In the genomic region with DNA sequence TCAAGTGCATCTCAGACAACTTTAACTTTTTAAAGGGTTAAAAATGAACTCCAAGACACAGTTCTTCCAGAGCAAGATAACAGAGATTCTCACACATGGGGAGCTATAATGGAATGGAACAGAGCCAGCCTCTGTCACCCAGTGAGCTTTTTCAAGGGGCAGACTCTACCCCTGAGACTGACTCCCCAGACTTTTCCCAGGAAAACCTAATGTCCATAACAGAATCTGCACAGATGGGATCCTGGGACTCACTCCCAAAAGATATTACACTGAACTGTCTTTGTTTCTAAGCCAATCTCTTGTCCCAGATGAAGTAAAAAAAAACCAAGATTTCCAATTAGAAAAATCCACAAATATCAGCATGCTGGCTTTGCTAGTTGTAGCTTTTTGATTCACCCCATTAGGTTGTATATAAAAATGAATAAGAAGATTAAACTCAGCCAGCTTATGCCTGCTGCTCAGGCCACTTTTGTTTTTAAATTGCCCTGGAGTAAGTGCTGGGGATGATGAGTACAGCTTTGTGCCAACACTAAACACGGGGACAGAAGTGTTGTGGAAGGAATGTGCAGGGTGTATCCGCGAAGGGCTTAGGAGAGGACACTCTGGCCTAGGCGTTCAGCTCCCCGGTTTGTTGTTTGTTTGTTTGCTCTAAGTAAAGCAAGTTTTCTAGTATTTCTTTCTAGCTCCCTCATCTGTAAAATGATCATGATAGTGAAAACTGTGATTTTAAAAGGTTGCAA, we compare ENCODE assay signal across 17 mouse cellular contexts. TPM values are rescaled to one million over a fixed set of nuclear protein-coding genes. Genes with fewer than 3 reads are reported as not detected.
DNase-seq lines count a peak whose midpoint lies in the region; ATAC-seq and TF ChIP-seq lines count a peak whose summit lies in the region.
"Had no signal": no experiment of that assay in that cellular context is flagged by ENCODE, and none has a peak within 500 bp of the region (broad histone marks: within the 10 kb centered on the region; RNA-seq: fewer than 3 reads in every experiment).

No protein-coding gene starts in this region.

- H3K9me3 ChIP-seq in heart, embryonic 16.5 days (replicated peaks; ENCODE audit: control insufficient read depth, low read length): no peaks in the 10 kb centered on the region
- H3K9me3 ChIP-seq: limb, embryonic 13.5 days; liver, embryonic 13.5 days; midbrain, embryonic 10.5 days had no signal

- no peak overlapping the region for H3K4me3 ChIP-seq in gastrocnemius, adult 2 months
- no peak overlapping the region for H3K4me3 ChIP-seq in heart, embryonic 16.5 days (ENCODE audit: low read length)
- H3K4me3 ChIP-seq: limb, embryonic 13.5 days; liver, embryonic 13.5 days; midbrain, embryonic 10.5 days had no signal

- 34% methylated on average over 5 of the region's 5 CpGs for WGBS in heart, embryonic 16.5 days

- intact Hi-C loops in gastrocnemius, adult 2 months (cut with DNase I): no loop called here
- intact Hi-C loops in heart, postnatal 36 days (cut with DNase I): no loop called here

- H3K27ac ChIP-seq in gastrocnemius, adult 2 months: peak overlapping the region; percentile 44; the same call in 1 of the 2 replicates
- peak overlapping the region; percentile 71 for H3K27ac ChIP-seq in heart, embryonic 16.5 days (ENCODE audit: low read length)
- H3K27ac ChIP-seq: limb, embryonic 13.5 days; liver, embryonic 13.5 days; midbrain, embryonic 10.5 days had no signal

- no peak for ATAC-seq in heart, embryonic 16.5 days (replicated peaks; ENCODE audit: extremely low read depth, insufficient read depth, low FRiP score)
- no peak for ATAC-seq in megakaryocyte progenitor cell, adult 5-6 weeks (replicated peaks; ENCODE audit: poor library complexity)
- ATAC-seq: forebrain, postnatal 0 days had no signal

- H3K9ac ChIP-seq in heart, embryonic 16.5 days (ENCODE audit: low read length): peak overlapping the region; percentile 30; the same call in 1 of the 2 replicates
- H3K9ac ChIP-seq: forebrain, postnatal 0 days; limb, embryonic 13.5 days; liver, embryonic 13.5 days had no signal

- no peak for DNase-seq in gastrocnemius, adult 2 months
- no peak for DNase-seq in gastrocnemius, postnatal 10 days
- DNase-seq in heart, postnatal 36 days: no peak
- DNase-seq in Muller cell, postnatal 12 days (ENCODE audit: inconsistent ontology term): peak; percentile 8
- DNase-seq in brain, adult 2 months (ENCODE audit: low read depth, low spot score): peak; percentile 51
- DNase-seq: adrenal gland, adult 8-10 months; embryo, embryonic 11 days; forebrain, postnatal 0 days; kidney, adult 11 months; liver, embryonic 13.5 days; lung, postnatal 14 days; retina, postnatal 1 day; thymus, adult 2 months had no signal

- no peaks in the 10 kb centered on the region for H3K27me3 ChIP-seq in heart, embryonic 16.5 days (ENCODE audit: control insufficient read depth, insufficient read depth, low read length)
- H3K27me3 ChIP-seq: limb, embryonic 13.5 days; liver, embryonic 13.5 days had no signal

- TF ChIP-seq CTCF in gastrocnemius, adult 2 months (IDR thresholded peaks at IDR 0.05): no peak

- peaks cover 58% of the 10 kb centered on the region for H3K4me1 ChIP-seq in heart, embryonic 16.5 days (ENCODE audit: control insufficient read depth, insufficient read depth, low read length)
- H3K4me1 ChIP-seq: liver, embryonic 13.5 days had no signal

- no peaks in the 10 kb centered on the region for H3K36me3 ChIP-seq in heart, embryonic 16.5 days (ENCODE audit: control insufficient read depth, insufficient read depth)
- H3K36me3 ChIP-seq: limb, embryonic 13.5 days; liver, embryonic 13.5 days; midbrain, embryonic 10.5 days had no signal

- H3K4me2 ChIP-seq in heart, embryonic 16.5 days (ENCODE audit: low read depth, low read length): no peak overlapping the region
- H3K4me2 ChIP-seq: limb, embryonic 13.5 days; liver, embryonic 13.5 days had no signal

RNA-seq across cellular contexts. Expression of gene Cavin2, which starts 18.6 kb away (rescaled TPM):
- total RNA-seq in gastrocnemius, adult 2 months (2021): 10 to 100 TPM; 24.9 to 34.6 TPM
- 10 to 100 TPM; 81.7 to 88.6 TPM for total RNA-seq in gastrocnemius, postnatal 10 days (2021)
- 205 and 229 TPM in 2 replicates for polyA plus RNA-seq in heart, embryonic 16.5 days (2015; fragmentation: Nextera tagmentation; extraction: Ambion mirVana)
- total RNA-seq in heart, postnatal 36 days (2021): 100 to 1,000 TPM; 143 to 146 TPM
- 0.34 and 0.69 TPM in 2 replicates for total RNA-seq in megakaryocyte progenitor cell, adult 5-6 weeks (2015)
- 0.33 and 0.37 TPM in 2 replicates for total RNA-seq in megakaryocyte progenitor cell, adult 5-6 weeks (2017)

Comparison
In these comparisons a context has a peak if more than half of its experiments do, and no peak if none do; other contexts are left out.
1. DNase-seq: peak in Muller cell, postnatal 12 days (single experiment) and brain, adult 2 months (single experiment); none in gastrocnemius, adult 2 months (single experiment), gastrocnemius, postnatal 10 days (single experiment) and heart, postnatal 36 days (0 of 2).
2. RNA of gene Cavin2, which starts 18.6 kb away (total RNA-seq): 143 to 146 TPM in heart, postnatal 36 days, 81.7 to 88.6 TPM in gastrocnemius, postnatal 10 days and 24.9 to 34.6 TPM in gastrocnemius, adult 2 months; 0.33 to 0.69 TPM in megakaryocyte progenitor cell, adult 5-6 weeks; every median in the first group is over 10 times any median in the second.